Mouse (Mus musculus): ENCODE measurements at regions not wholly inside any gene's neighbourhood (a gene's known extent, or its start where the extent isn't known, plus 50 kb on each side); places are given as distances from the start of the nearest gene placed in this dataset.

GRCm38 (mm10) chr6:127270774-127271173, 118.8 kb upstream of the Ccnd2 start:
- no peak for TF ChIP-seq CTCF (IDR thresholded peaks at IDR 0.05; ENCODE audit: insufficient read depth, low read depth, low read length)
- TF ChIP-seq POLR2A (IDR thresholded peaks at IDR 0.05; ENCODE audit: insufficient read depth, low read depth, low read length) = no peak
